Mouse (Mus musculus): ENCODE data around the gene Runx2. TPM values are rescaled to one million over a fixed set of nuclear protein-coding genes. Genes with fewer than 3 reads are reported as not detected.
A peak's percentile ranks its signal among the peaks of the same experiment; 100 is the strongest.

Runx2 gene
- polyA plus RNA-seq, 1 experiment from 2014 or later = 0.52 TPM

- WGBS = 92% methylated on average over 1 of the region's 1 CpGs
- H3K4me2 ChIP-seq (replicated peaks) = no peak overlapping the region
- no peak overlapping the region for H3K4me3 ChIP-seq (replicated peaks; ENCODE audit: low read length)
- H3K9ac ChIP-seq = no peak overlapping the region
- ATAC-seq (ENCODE audit: low FRiP score) (no peak), DNase-seq (ENCODE audit: low spot score) (no peak)
- H3K4me1 ChIP-seq (replicated peaks; ENCODE audit: control insufficient read depth, insufficient read depth, low read length) = no peaks in the 10 kb centered on the region
- H3K36me3 ChIP-seq (replicated peaks; ENCODE audit: control insufficient read depth, insufficient read depth) = no peaks in the 10 kb centered on the region
- H3K27ac ChIP-seq = no peak overlapping the region
- H3K27me3 ChIP-seq (ENCODE audit: control insufficient read depth, insufficient read depth, low read length) = no peaks in the 10 kb centered on the region
- no peaks in the 10 kb centered on the region for H3K9me3 ChIP-seq (ENCODE audit: control insufficient read depth, low read length)
These were observed 7.6 kb downstream of the Runx2 start for GRCm38 (mm10) chr17:44807031-44807430.

- no peak for ATAC-seq (ENCODE audit: low FRiP score)
- no peaks in the 10 kb centered on the region for H3K27me3 ChIP-seq (ENCODE audit: control insufficient read depth, insufficient read depth, low read length)
- H3K4me3 ChIP-seq (replicated peaks; ENCODE audit: low read length) = no peak overlapping the region
- H3K27ac ChIP-seq = no peak overlapping the region
- H3K36me3 ChIP-seq (replicated peaks; ENCODE audit: control insufficient read depth, insufficient read depth) = 0 out of 2 replicates have a peak, but pooled peaks cover 6% of the 10 kb centered on the region
- WGBS = 75% methylated on average over 3 of the region's 3 CpGs
- no peaks in the 10 kb centered on the region for H3K9me3 ChIP-seq (ENCODE audit: control insufficient read depth, low read length)
- no peak overlapping the region for H3K4me2 ChIP-seq (replicated peaks)
- no peak for DNase-seq (ENCODE audit: low spot score)
- no peak overlapping the region for H3K9ac ChIP-seq
- no peaks in the 10 kb centered on the region for H3K4me1 ChIP-seq (replicated peaks; ENCODE audit: control insufficient read depth, insufficient read depth, low read length)
These were observed 17.3 kb downstream of the Runx2 start for GRCm38 (mm10) chr17:44797331-44797730.

- Histone ChIP-seq H3K4me2 (replicated peaks) (no peak overlapping the region), H3K4me1 (replicated peaks; ENCODE audit: control insufficient read depth, insufficient read depth, low read length) (no peaks in the 10 kb centered on the region), H3K36me3 (replicated peaks; ENCODE audit: control insufficient read depth, insufficient read depth) (0 out of 2 replicates have a peak, but pooled peaks cover 6% of the 10 kb centered on the region), H3K27me3 (ENCODE audit: control insufficient read depth, insufficient read depth, low read length) (no peaks in the 10 kb centered on the region), H3K4me3 (replicated peaks; ENCODE audit: low read length) (no peak overlapping the region), H3K27ac (no peak overlapping the region), H3K9ac (no peak overlapping the region), H3K9me3 (ENCODE audit: control insufficient read depth, low read length) (no peaks in the 10 kb centered on the region)
- DNase-seq (ENCODE audit: low spot score) (no peak), ATAC-seq (ENCODE audit: low FRiP score) (no peak)
- 94% methylated on average over 12 of the region's 12 CpGs for WGBS
These were observed 22.2 kb downstream of the Runx2 start for GRCm38 (mm10) chr17:44792218-44792917.

GRCm38 (mm10) chr17:44788982-44789747 is 25.4 kb downstream of the Runx2 start:
- Histone ChIP-seq H3K9ac (no peak overlapping the region), H3K4me1 (replicated peaks; ENCODE audit: control insufficient read depth, insufficient read depth, low read length) (no peaks in the 10 kb centered on the region), H3K36me3 (replicated peaks; ENCODE audit: control insufficient read depth, insufficient read depth) (0 out of 2 replicates have a peak, but pooled peaks cover 6% of the 10 kb centered on the region), H3K4me3 (replicated peaks; ENCODE audit: low read length) (no peak overlapping the region), H3K4me2 (replicated peaks) (no peak overlapping the region), H3K27ac (no peak overlapping the region), H3K27me3 (ENCODE audit: control insufficient read depth, insufficient read depth, low read length) (no peaks in the 10 kb centered on the region), H3K9me3 (ENCODE audit: control insufficient read depth, low read length) (no peaks in the 10 kb centered on the region)
- whole genome bisulfite sequencing = 66% methylated on average over 5 of the region's 5 CpGs
- no peak for ATAC-seq (ENCODE audit: low FRiP score)
- DNase-seq (ENCODE audit: low spot score) = no peak

GRCm38 (mm10) chr17:44783143-44783542 is 31.5 kb downstream of the Runx2 start:
- Histone ChIP-seq H3K4me2 (replicated peaks) (no peak overlapping the region), H3K9ac (no peak overlapping the region), H3K27me3 (ENCODE audit: control insufficient read depth, insufficient read depth, low read length) (no peaks in the 10 kb centered on the region), H3K4me1 (replicated peaks; ENCODE audit: control insufficient read depth, insufficient read depth, low read length) (peaks cover 4% of the 10 kb centered on the region; the same call in 1 of the 2 replicates), H3K4me3 (replicated peaks; ENCODE audit: low read length) (no peak overlapping the region), H3K36me3 (replicated peaks; ENCODE audit: control insufficient read depth, insufficient read depth) (no peaks in the 10 kb centered on the region), H3K9me3 (ENCODE audit: control insufficient read depth, low read length) (no peaks in the 10 kb centered on the region), H3K27ac (no peak overlapping the region)
- ATAC-seq (ENCODE audit: low FRiP score) (no peak), DNase-seq (ENCODE audit: low spot score) (no peak)
- WGBS = 86% methylated on average over 2 of the region's 2 CpGs

GRCm38 (mm10) chr17:44782366-44782765 is 32.2 kb downstream of the Runx2 start:
- Histone ChIP-seq H3K4me1 (replicated peaks; ENCODE audit: control insufficient read depth, insufficient read depth, low read length) (peaks cover 6% of the 10 kb centered on the region; the same call in 1 of the 2 replicates), H3K4me2 (replicated peaks) (no peak overlapping the region), H3K27ac (no peak overlapping the region), H3K9me3 (ENCODE audit: control insufficient read depth, low read length) (no peaks in the 10 kb centered on the region), H3K4me3 (replicated peaks; ENCODE audit: low read length) (no peak overlapping the region), H3K27me3 (ENCODE audit: control insufficient read depth, insufficient read depth, low read length) (no peaks in the 10 kb centered on the region), H3K36me3 (replicated peaks; ENCODE audit: control insufficient read depth, insufficient read depth) (no peaks in the 10 kb centered on the region), H3K9ac (no peak overlapping the region)
- no peak for ATAC-seq (ENCODE audit: low FRiP score)
- DNase-seq (ENCODE audit: low spot score) = no peak
- 91% methylated on average over 4 of the region's 4 CpGs for WGBS

- Histone ChIP-seq H3K9me3 (ENCODE audit: control insufficient read depth, low read length) (no peaks in the 10 kb centered on the region), H3K9ac (no peak overlapping the region), H3K4me2 (replicated peaks) (no peak overlapping the region), H3K27ac (no peak overlapping the region), H3K27me3 (ENCODE audit: control insufficient read depth, insufficient read depth, low read length) (no peaks in the 10 kb centered on the region), H3K36me3 (replicated peaks; ENCODE audit: control insufficient read depth, insufficient read depth) (no peaks in the 10 kb centered on the region), H3K4me3 (replicated peaks; ENCODE audit: low read length) (no peak overlapping the region), H3K4me1 (replicated peaks; ENCODE audit: control insufficient read depth, insufficient read depth, low read length) (peaks cover 6% of the 10 kb centered on the region; the same call in 1 of the 2 replicates)
- DNase-seq (ENCODE audit: low spot score) (no peak), ATAC-seq (ENCODE audit: low FRiP score) (no peak)
- WGBS = 78% methylated on average over 4 of the region's 4 CpGs
These were observed 34.2 kb downstream of the Runx2 start for GRCm38 (mm10) chr17:44780353-44780752.

GRCm38 (mm10) chr17:44778141-44778540 is 36.5 kb downstream of the Runx2 start:
- Histone ChIP-seq H3K4me3 (replicated peaks; ENCODE audit: low read length) (peak overlapping the region; percentile 89), H3K9ac (peak overlapping the region; percentile 98; the same call in 1 of the 2 replicates), H3K36me3 (replicated peaks; ENCODE audit: control insufficient read depth, insufficient read depth) (no peaks in the 10 kb centered on the region), H3K4me1 (replicated peaks; ENCODE audit: control insufficient read depth, insufficient read depth, low read length) (peaks cover 6% of the 10 kb centered on the region; the same call in 1 of the 2 replicates), H3K27me3 (ENCODE audit: control insufficient read depth, insufficient read depth, low read length) (no peaks in the 10 kb centered on the region), H3K4me2 (replicated peaks) (peak overlapping the region; percentile 70), H3K27ac (no peak overlapping the region), H3K9me3 (ENCODE audit: control insufficient read depth, low read length) (no peaks in the 10 kb centered on the region)
- ATAC-seq (ENCODE audit: low FRiP score) = no peak
- no peak for DNase-seq (ENCODE audit: low spot score)
- WGBS = 63% methylated on average over 5 of the region's 5 CpGs

- WGBS = under 1% methylated on average over 34 of the region's 35 CpGs
- DNase-seq (ENCODE audit: low spot score) = peak; percentile 63
- Histone ChIP-seq H3K27ac (peak overlapping the region; percentile 94), H3K4me1 (replicated peaks; ENCODE audit: control insufficient read depth, insufficient read depth, low read length) (peaks cover 6% of the 10 kb centered on the region; the same call in 1 of the 2 replicates), H3K36me3 (replicated peaks; ENCODE audit: control insufficient read depth, insufficient read depth) (no peaks in the 10 kb centered on the region), H3K9me3 (ENCODE audit: control insufficient read depth, low read length) (no peaks in the 10 kb centered on the region), H3K9ac (peak overlapping the region; percentile 98), H3K4me3 (replicated peaks; ENCODE audit: low read length) (peak overlapping the region; percentile 89), H3K27me3 (ENCODE audit: control insufficient read depth, insufficient read depth, low read length) (no peaks in the 10 kb centered on the region), H3K4me2 (replicated peaks) (peak overlapping the region; percentile 70)
- peak; percentile 83 for ATAC-seq (ENCODE audit: low FRiP score)
These were observed 37.2 kb downstream of the Runx2 start for GRCm38 (mm10) chr17:44777337-44777804.
